In the genomic region with DNA sequence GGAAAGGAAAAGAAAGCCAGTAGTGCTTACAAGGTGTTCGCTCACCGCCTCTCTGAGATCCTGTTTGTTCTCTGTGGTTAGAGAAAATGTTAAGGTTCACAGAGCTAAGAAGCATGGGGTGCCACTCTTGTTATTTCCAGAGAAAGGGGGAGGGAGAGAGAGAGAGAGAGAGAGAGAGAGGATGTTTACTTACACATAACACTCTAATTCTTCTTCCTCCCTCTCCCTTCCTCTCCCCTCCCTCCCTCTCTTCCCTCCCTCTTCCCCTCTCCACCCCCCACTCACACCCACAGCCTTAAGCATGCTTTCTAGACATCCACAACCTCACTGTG, we compare ENCODE assay signal across 15 mouse cellular contexts. TPM values are rescaled to one million over a fixed set of nuclear protein-coding genes. Genes with fewer than 3 reads are reported as not detected.
A peak's percentile ranks its signal among the peaks of the same experiment; 100 is the strongest.
DNase-seq lines count a peak whose midpoint lies in the region; ATAC-seq lines count a peak whose summit lies in the region.
"Had no signal": no experiment of that assay in that cellular context is flagged by ENCODE, and none has a peak within 500 bp of the region (broad histone marks: within the 10 kb centered on the region; RNA-seq: fewer than 3 reads in every experiment).

No protein-coding gene starts in this region.

- WGBS in heart, embryonic 15.5 days, result 57% methylated on average over 2 of the region's 2 CpGs
- WGBS in lung, embryonic 15.5 days, result 48% methylated on average over 2 of the region's 2 CpGs
- 60% methylated on average over 2 of the region's 2 CpGs for WGBS in hindbrain, embryonic 16.5 days

- H3K4me1 ChIP-seq in heart, embryonic 15.5 days (replicated peaks), result peaks cover 38% of the 10 kb centered on the region
- peaks cover 51% of the 10 kb centered on the region for H3K4me1 ChIP-seq in lung, embryonic 15.5 days
- peaks cover 8% of the 10 kb centered on the region; the same call in 1 of the 2 replicates for H3K4me1 ChIP-seq in hindbrain, embryonic 16.5 days (ENCODE audit: control insufficient read depth, insufficient read depth, low read depth, low read length)

- H3K4me2 ChIP-seq in heart, embryonic 15.5 days, result no peak overlapping the region
- no peak overlapping the region for H3K4me2 ChIP-seq in lung, embryonic 15.5 days
- H3K4me2 ChIP-seq in hindbrain, embryonic 16.5 days (ENCODE audit: low read length), result no peak overlapping the region
- H3K4me2 ChIP-seq: limb, embryonic 15.5 days; stomach, embryonic 15.5 days had no signal

- no peak overlapping the region for H3K9ac ChIP-seq in heart, embryonic 15.5 days
- H3K9ac ChIP-seq in lung, embryonic 15.5 days, result no peak overlapping the region
- no peak overlapping the region for H3K9ac ChIP-seq in hindbrain, embryonic 16.5 days (ENCODE audit: low read depth, low read length)
- H3K9ac ChIP-seq: limb, embryonic 15.5 days; stomach, embryonic 15.5 days had no signal

- H3K9me3 ChIP-seq in heart, embryonic 15.5 days (replicated peaks), result no peaks in the 10 kb centered on the region
- H3K9me3 ChIP-seq in lung, embryonic 15.5 days, result no peaks in the 10 kb centered on the region
- no peaks in the 10 kb centered on the region for H3K9me3 ChIP-seq in hindbrain, embryonic 16.5 days (ENCODE audit: control insufficient read depth, low read length)
- H3K9me3 ChIP-seq: limb, embryonic 15.5 days; stomach, embryonic 15.5 days had no signal

- ATAC-seq in heart, embryonic 15.5 days (replicated peaks; ENCODE audit: insufficient number of reproducible peaks, insufficient read depth, low FRiP score, low read depth), result no peak
- no peak for ATAC-seq in lung, embryonic 15.5 days (ENCODE audit: borderline replicate concordance, extremely low read depth, low FRiP score, low TSS enrichment)
- 0 out of 2 replicates have a peak, but pooled peaks have one; percentile 19 for ATAC-seq in hindbrain, embryonic 16.5 days

- peak overlapping the region; percentile 19; the same call in 1 of the 2 replicates for H3K27ac ChIP-seq in heart, embryonic 15.5 days
- H3K27ac ChIP-seq in lung, embryonic 15.5 days, result peak overlapping the region; percentile 21
- H3K27ac ChIP-seq in hindbrain, embryonic 16.5 days (ENCODE audit: low read depth, low read length), result no peak overlapping the region
- H3K27ac ChIP-seq: heart, adult 2 months; limb, embryonic 15.5 days had no signal

- H3K36me3 ChIP-seq in heart, embryonic 15.5 days, result no peaks in the 10 kb centered on the region
- no peaks in the 10 kb centered on the region for H3K36me3 ChIP-seq in lung, embryonic 15.5 days
- no peaks in the 10 kb centered on the region for H3K36me3 ChIP-seq in hindbrain, embryonic 16.5 days (ENCODE audit: control insufficient read depth, insufficient read depth, low read length)
- H3K36me3 ChIP-seq: limb, embryonic 15.5 days; stomach, embryonic 15.5 days had no signal

- H3K27me3 ChIP-seq in heart, embryonic 15.5 days, result no peaks in the 10 kb centered on the region
- H3K27me3 ChIP-seq in lung, embryonic 15.5 days, result no peaks in the 10 kb centered on the region
- no peaks in the 10 kb centered on the region for H3K27me3 ChIP-seq in hindbrain, embryonic 16.5 days (replicated peaks; ENCODE audit: control insufficient read depth, insufficient read depth, low read length)
- H3K27me3 ChIP-seq: limb, embryonic 15.5 days; stomach, embryonic 15.5 days had no signal

- no peak overlapping the region for H3K4me3 ChIP-seq in heart, embryonic 15.5 days
- H3K4me3 ChIP-seq in lung, embryonic 15.5 days, result no peak overlapping the region
- no peak overlapping the region for H3K4me3 ChIP-seq in hindbrain, embryonic 16.5 days (ENCODE audit: low read length)
- H3K4me3 ChIP-seq: erythroblast, embryonic 14.5 days; heart, adult 2 months; limb, embryonic 15.5 days; stomach, embryonic 15.5 days had no signal

- no peak for DNase-seq in heart, adult 11 months
- DNase-seq in lung, adult 18-20 months, result no peak
- DNase-seq in CD4-positive, CD25-positive, alpha-beta regulatory T cell, adult 2 months (ENCODE audit: low read depth, low spot score), result peak; percentile 75
- no peak for DNase-seq in left cerebral cortex, adult 9 months (ENCODE audit: low spot score in 2 of 2)
- no peak for DNase-seq in cerebellum, adult 9-11 months
- DNase-seq: adrenal gland, postnatal 10 days; heart, adult 2 months; kidney, adult 8-10 months; retina, postnatal 1 day had no signal

RNA-seq across cellular contexts. Expression of gene Ripor2, which starts 35.8 kb away (rescaled TPM):
- polyA plus RNA-seq in heart, embryonic 15.5 days (2015; fragmentation: Nextera tagmentation; extraction: Ambion mirVana), result 14.5 and 16.0 TPM in 2 replicates
- 5.1 and 5.4 TPM in 2 replicates for polyA plus RNA-seq in lung, embryonic 15.5 days (2015; fragmentation: Nextera tagmentation; extraction: Ambion mirVana)
- 19.1 and 22.8 TPM in 2 replicates for polyA plus RNA-seq in hindbrain, embryonic 16.5 days (2015; fragmentation: Nextera tagmentation; extraction: Ambion mirVana)
